Mouse (Mus musculus): ENCODE results near the gene Rngtt. TPM values are rescaled to one million over a fixed set of nuclear protein-coding genes. Genes with fewer than 3 reads are reported as not detected.

Rngtt gene
- polyA plus RNA-seq, 1 experiment from 2014 or later = 16.6 TPM

DNA sequence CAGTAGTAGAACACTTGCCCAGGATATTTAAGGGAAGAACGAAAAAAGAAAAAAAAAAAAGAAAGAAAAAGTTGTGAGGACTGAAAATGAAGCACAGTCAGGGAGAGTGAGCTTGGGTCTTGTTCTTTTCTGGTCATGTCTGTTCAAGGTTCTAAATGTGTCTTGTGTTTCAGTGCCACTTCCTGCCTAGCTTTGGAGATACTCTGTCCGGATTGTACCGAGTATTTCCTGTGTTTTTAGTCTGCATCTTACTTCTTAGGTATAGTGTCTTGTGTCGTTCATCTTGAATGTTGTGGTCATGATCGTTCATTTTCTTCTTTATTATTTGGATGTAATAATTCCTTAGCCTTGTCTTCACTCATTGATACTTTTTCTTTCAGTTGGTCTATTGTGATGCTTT lies 5.7 kb downstream of the Rngtt start:
- Histone ChIP-seq H3K9ac (no peak overlapping the region), H3K4me1 (replicated peaks) (peaks cover 10% of the 10 kb centered on the region), H3K36me3 (no peaks in the 10 kb centered on the region), H3K4me2 (no peak overlapping the region), H3K9me3 (replicated peaks) (no peaks in the 10 kb centered on the region), H3K27ac (no peak overlapping the region), H3K4me3 (no peak overlapping the region), H3K27me3 (no peaks in the 10 kb centered on the region)
- ATAC-seq (replicated peaks; ENCODE audit: insufficient number of reproducible peaks, insufficient read depth, low FRiP score, low read depth) = no peak
- 72% methylated on average over 5 of the region's 5 CpGs for WGBS

DNA sequence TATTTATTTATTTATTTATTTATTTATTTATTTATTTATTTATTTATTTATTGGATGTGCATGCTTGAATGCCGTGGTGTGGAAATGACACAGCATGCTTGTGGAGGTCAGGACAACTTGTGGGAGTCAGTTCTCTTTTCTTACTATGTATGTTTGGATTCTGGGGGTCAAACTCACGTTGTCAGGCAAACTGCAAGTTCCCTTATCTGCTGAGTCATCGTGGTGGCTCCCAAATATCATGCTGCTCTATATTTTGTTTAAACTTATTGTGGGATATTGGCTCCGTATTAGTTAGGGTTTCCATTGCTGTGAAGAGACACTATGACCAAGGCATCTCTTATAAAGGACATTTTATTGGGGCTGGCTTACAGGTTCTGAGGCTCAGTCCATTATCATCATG lies 21.0 kb downstream of the Rngtt start:
- ATAC-seq (replicated peaks; ENCODE audit: insufficient number of reproducible peaks, insufficient read depth, low FRiP score, low read depth) = no peak
- Histone ChIP-seq H3K27me3 (no peaks in the 10 kb centered on the region), H3K4me1 (replicated peaks) (no peaks in the 10 kb centered on the region), H3K9me3 (replicated peaks) (no peaks in the 10 kb centered on the region), H3K27ac (no peak overlapping the region), H3K4me2 (no peak overlapping the region), H3K9ac (no peak overlapping the region), H3K4me3 (no peak overlapping the region), H3K36me3 (peaks cover 23% of the 10 kb centered on the region)
- WGBS = 92% methylated on average over 4 of the region's 4 CpGs

DNA sequence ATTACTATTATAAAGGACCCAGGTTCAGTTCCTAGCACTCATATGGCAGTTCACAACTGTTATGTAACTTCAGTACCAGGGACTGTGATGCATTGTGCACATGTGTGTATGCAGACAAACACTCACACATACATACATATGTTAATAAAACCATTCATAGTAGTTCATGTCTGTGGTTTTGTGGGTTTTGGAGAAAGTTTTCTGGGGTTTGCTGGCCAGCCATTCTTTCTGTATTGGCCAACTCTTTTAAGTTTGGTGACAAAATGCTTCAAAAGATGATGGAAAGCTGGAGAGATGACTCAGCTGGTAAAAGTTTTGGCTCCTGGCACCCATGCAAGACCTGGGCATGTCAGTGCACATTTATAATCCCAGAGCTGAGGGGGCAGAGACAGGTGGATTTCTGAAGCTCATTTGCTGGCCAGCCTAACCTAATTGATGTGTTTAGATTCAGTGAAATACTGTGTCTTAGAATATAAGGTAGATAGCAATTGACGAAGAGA lies 22.9 kb downstream of the Rngtt start:
- Histone ChIP-seq H3K27ac (no peak overlapping the region), H3K4me3 (no peak overlapping the region), H3K9ac (no peak overlapping the region), H3K27me3 (no peaks in the 10 kb centered on the region), H3K9me3 (replicated peaks) (no peaks in the 10 kb centered on the region), H3K4me2 (no peak overlapping the region), H3K4me1 (replicated peaks) (no peaks in the 10 kb centered on the region), H3K36me3 (peaks cover 23% of the 10 kb centered on the region)
- no peak for ATAC-seq (replicated peaks; ENCODE audit: insufficient number of reproducible peaks, insufficient read depth, low FRiP score, low read depth)
- 96% methylated on average over 1 of the region's 1 CpGs for WGBS

DNA sequence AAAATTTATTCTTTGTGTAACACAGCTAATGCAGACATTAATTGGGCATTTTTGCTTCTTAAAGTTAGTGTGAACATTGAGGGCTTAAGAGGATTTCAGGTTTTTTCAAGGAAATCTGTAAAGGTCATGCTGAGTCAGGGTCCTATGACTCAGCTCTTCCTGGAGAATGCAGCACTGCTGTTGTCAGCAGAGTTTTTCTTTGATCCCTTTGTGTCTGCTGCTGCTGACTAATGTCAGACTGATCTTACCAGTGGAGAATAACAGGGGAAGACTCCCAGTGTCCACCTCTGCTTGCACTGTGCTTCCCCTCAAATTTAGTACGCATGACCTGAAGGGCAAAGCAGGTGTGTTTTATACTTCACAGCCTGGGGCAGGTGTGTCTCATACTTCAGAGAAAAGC lies 27.9 kb downstream of the Rngtt start:
- Histone ChIP-seq H3K4me2 (no peak overlapping the region), H3K4me1 (replicated peaks) (no peaks in the 10 kb centered on the region), H3K27me3 (no peaks in the 10 kb centered on the region), H3K4me3 (no peak overlapping the region), H3K9ac (no peak overlapping the region), H3K27ac (no peak overlapping the region), H3K36me3 (peaks cover 24% of the 10 kb centered on the region), H3K9me3 (replicated peaks) (no peaks in the 10 kb centered on the region)
- ATAC-seq (replicated peaks; ENCODE audit: insufficient number of reproducible peaks, insufficient read depth, low FRiP score, low read depth) = no peak
- WGBS = 80% methylated on average over 1 of the region's 1 CpGs

DNA sequence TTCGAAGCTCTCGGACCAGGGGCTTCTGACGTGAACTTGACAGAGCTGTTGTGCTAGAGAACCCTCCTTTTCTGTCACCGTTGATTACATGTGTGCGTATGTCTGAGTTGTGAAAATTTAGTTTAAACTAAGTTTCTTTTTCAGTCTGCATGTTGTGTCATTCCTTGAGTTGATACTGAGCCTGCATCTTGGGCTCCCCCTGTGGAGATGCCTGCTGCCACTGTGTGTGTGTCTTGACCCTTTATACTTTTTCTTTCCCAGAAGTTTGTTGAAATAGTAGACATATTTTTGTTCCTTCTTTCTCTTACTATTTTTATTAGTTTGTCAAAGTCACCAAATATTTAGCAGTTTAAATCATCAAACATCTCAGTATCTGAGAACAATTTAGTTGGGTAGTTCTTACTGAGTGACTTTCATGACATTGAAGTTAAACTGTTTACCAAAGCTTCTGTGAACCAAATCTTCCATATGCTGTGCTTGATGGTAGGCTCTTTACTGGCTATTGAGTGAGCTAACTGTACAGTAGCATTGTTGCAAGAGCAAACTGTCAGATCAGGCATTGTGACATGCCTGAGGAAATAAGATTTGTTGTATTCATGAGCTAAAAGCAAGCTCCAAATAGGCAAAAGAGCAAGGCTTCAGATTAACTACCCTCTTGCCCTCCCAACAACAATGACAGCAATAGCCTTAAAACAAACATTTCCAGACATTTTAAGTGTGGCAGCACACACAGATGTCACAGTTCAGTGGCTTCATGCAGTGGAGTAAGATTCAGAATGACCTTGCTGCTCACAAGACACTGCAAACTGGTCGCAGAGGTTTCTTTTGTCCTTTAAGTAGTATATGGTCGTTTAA lies 33.0 kb downstream of the Rngtt start:
- Histone ChIP-seq H3K27me3 (no peaks in the 10 kb centered on the region), H3K4me2 (no peak overlapping the region), H3K4me1 (replicated peaks) (no peaks in the 10 kb centered on the region), H3K9ac (no peak overlapping the region), H3K36me3 (peaks cover 12% of the 10 kb centered on the region), H3K4me3 (no peak overlapping the region), H3K27ac (no peak overlapping the region), H3K9me3 (replicated peaks) (no peaks in the 10 kb centered on the region)
- ATAC-seq (replicated peaks; ENCODE audit: insufficient number of reproducible peaks, insufficient read depth, low FRiP score, low read depth) = no peak
- WGBS = 89% methylated on average over 7 of the region's 7 CpGs

DNA sequence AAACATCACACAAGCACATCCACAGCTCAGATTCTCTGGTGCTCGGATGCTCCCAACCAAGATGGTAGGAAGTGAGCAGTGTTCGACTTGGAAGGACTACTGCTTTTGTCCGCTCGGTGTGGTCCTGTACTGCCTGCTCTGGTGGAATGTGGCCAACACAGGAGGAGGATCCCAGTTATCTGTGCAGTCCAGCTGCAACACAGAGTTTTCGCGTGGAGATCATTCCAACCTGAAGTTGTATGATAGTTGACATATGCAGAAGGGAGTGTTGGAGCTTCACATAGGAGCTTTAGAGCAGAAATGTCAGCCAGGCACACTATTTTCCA lies 33.6 kb downstream of the Rngtt start:
- Histone ChIP-seq H3K36me3 (peaks cover 12% of the 10 kb centered on the region), H3K4me3 (no peak overlapping the region), H3K4me1 (replicated peaks) (no peaks in the 10 kb centered on the region), H3K27ac (no peak overlapping the region), H3K9me3 (replicated peaks) (no peaks in the 10 kb centered on the region), H3K4me2 (no peak overlapping the region), H3K27me3 (no peaks in the 10 kb centered on the region), H3K9ac (no peak overlapping the region)
- WGBS = 70% methylated on average over 6 of the region's 6 CpGs
- no peak for ATAC-seq (replicated peaks; ENCODE audit: insufficient number of reproducible peaks, insufficient read depth, low FRiP score, low read depth)

DNA sequence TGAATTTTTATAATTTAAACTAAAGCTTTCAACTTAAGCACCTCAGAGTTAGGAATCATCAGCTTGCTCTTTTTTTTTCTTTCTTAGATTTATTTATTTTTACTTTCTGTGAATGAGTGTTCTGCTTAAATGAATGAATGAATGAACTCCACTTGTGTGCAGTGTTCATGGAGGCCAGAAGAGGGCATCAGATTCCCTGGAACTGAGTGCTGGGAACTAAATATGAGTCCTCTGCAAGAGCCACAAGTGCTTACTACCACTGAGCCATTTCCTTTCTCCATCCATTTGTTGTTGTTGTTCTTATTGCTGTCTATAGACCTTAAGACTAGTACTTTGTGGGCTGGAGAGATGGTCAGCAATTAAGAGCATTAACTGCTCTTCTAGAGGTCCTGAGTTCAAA lies 53.3 kb downstream of the Rngtt start:
- H3K4me1 ChIP-seq (replicated peaks) = no peaks in the 10 kb centered on the region
- no peak overlapping the region for H3K4me3 ChIP-seq
- peaks cover 8% of the 10 kb centered on the region for H3K36me3 ChIP-seq
- no peak overlapping the region for H3K4me2 ChIP-seq
- H3K27ac ChIP-seq = no peak overlapping the region
- ATAC-seq (replicated peaks; ENCODE audit: insufficient number of reproducible peaks, insufficient read depth, low FRiP score, low read depth) = no peak
- no peaks in the 10 kb centered on the region for H3K9me3 ChIP-seq (replicated peaks)
- no peaks in the 10 kb centered on the region for H3K27me3 ChIP-seq
- no peak overlapping the region for H3K9ac ChIP-seq

DNA sequence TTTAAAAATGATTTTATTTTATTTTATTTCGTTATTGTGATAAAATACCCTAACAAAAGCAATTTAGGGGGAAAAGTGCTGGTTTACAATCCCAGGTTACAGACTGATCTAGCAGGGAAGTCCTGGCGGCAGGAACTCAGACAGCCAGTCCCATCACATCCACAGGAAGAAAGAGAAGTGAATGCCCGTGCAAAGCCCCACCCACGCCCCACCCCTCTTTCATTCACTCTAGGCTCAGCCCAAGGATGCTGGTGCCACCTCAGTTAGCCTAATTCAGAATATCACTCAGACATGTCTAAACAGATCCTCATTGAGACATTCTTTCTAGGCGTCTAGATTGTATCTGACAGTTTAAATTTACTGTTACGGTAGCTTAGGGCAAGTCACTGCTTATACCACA lies 64.8 kb downstream of the Rngtt start:
- Histone ChIP-seq H3K9me3 (replicated peaks) (no peaks in the 10 kb centered on the region), H3K4me3 (no peak overlapping the region), H3K27ac (no peak overlapping the region), H3K27me3 (no peaks in the 10 kb centered on the region), H3K4me2 (no peak overlapping the region), H3K4me1 (replicated peaks) (no peaks in the 10 kb centered on the region), H3K36me3 (peaks cover under 1% of the 10 kb centered on the region; the same call in 1 of the 2 replicates), H3K9ac (no peak overlapping the region)
- WGBS = 73% methylated on average over 6 of the region's 6 CpGs
- no peak for ATAC-seq (replicated peaks; ENCODE audit: insufficient number of reproducible peaks, insufficient read depth, low FRiP score, low read depth)

DNA sequence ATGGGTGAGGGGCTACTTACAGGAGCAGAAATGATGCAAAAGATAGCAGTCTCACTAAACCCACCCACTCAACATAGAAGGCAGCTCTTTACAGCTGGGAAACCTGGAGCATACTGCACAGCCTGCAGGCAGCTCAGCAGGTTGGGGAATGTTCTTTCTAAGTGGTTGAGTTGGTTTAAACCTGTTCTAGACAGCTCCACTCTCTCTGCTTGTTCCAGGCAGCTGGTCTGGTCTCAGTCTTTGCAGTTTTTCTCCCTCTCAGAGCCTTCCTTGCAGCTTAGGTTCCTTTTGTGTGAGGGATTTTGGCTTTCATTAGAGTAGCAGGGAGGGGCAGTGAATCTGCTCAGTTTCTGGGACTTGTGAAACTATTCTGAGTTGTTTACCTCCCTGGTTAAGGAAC lies 67.5 kb downstream of the Rngtt start:
- Histone ChIP-seq H3K4me1 (replicated peaks) (no peaks in the 10 kb centered on the region), H3K4me3 (no peak overlapping the region), H3K9ac (no peak overlapping the region), H3K27ac (no peak overlapping the region), H3K36me3 (no peaks in the 10 kb centered on the region), H3K27me3 (no peaks in the 10 kb centered on the region), H3K4me2 (no peak overlapping the region), H3K9me3 (replicated peaks) (no peaks in the 10 kb centered on the region)
- ATAC-seq (replicated peaks; ENCODE audit: insufficient number of reproducible peaks, insufficient read depth, low FRiP score, low read depth) = no peak

DNA sequence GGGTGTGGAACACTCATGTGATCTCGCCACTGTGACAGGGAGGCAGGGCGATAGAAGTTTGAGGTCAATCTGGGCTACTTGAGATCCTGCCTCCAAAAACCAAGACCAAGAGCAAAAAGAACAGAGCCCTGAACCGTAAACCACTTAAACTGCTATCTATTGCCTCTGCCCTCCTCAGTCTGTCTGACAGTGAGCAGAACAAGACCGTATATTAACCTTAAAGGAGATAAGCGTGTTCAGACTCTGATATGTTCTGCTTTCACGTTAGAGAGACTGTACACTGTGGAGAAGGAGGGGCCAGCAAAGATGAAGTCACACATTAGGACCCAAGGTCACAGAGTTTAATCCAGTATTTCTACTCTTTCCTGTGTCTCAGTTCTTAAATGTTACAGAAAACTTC lies 68.8 kb downstream of the Rngtt start:
- Histone ChIP-seq H3K9ac (no peak overlapping the region), H3K4me2 (no peak overlapping the region), H3K4me3 (no peak overlapping the region), H3K27me3 (no peaks in the 10 kb centered on the region), H3K36me3 (no peaks in the 10 kb centered on the region), H3K27ac (no peak overlapping the region), H3K9me3 (replicated peaks) (no peaks in the 10 kb centered on the region), H3K4me1 (replicated peaks) (no peaks in the 10 kb centered on the region)
- ATAC-seq (replicated peaks; ENCODE audit: insufficient number of reproducible peaks, insufficient read depth, low FRiP score, low read depth) = no peak
- 41% methylated on average over 6 of the region's 6 CpGs for WGBS

DNA sequence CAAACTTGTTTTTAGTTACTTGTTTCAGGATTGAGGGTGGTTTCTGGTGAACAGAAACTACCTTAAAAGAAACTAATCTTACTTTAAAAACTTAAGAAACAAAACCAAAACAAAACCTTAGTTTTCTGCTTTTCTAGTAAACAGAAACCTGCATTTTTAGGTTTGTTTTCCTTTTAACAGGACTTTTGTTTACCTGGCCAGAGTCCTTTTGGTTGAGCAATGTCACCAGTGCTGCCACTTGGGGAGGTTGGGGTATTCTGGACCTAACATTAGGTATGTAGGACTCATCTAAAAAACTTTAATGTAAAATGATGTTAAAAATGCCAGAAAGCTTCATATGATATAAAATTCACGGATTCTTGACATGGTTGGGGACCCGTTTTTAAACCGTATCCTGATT lies 78.8 kb downstream of the Rngtt start:
- no peak overlapping the region for H3K27ac ChIP-seq
- WGBS = 90% methylated on average over 3 of the region's 3 CpGs
- ATAC-seq (replicated peaks; ENCODE audit: insufficient number of reproducible peaks, insufficient read depth, low FRiP score, low read depth) = no peak
- H3K9ac ChIP-seq = no peak overlapping the region
- no peak overlapping the region for H3K4me2 ChIP-seq
- no peaks in the 10 kb centered on the region for H3K4me1 ChIP-seq (replicated peaks)
- H3K27me3 ChIP-seq = no peaks in the 10 kb centered on the region
- no peak overlapping the region for H3K4me3 ChIP-seq
- H3K9me3 ChIP-seq (replicated peaks) = no peaks in the 10 kb centered on the region
- H3K36me3 ChIP-seq = no peaks in the 10 kb centered on the region; the same call in 1 of the 2 replicates

DNA sequence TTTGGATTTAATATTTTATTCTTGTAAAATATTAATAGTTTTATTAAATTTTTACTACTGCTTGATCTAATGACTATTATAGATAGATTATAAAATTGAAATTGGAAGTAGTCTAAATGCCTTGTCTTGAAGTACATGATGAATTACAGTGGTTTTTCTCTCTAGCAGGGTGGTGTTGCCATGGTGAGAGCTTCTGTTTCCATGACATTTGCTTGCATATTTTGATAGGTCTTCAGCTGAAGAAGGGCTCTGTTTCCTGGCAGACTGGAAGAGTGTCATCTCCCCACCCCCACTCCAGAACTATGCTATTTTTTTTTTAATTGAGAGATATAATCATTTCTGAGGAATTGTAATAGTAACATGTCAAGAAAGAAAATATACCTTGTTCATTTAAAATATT lies 80.5 kb downstream of the Rngtt start:
- no peak overlapping the region for H3K4me2 ChIP-seq
- no peak for ATAC-seq (replicated peaks; ENCODE audit: insufficient number of reproducible peaks, insufficient read depth, low FRiP score, low read depth)

More for the DNA sequence above, 80.5 kb downstream of the Rngtt start:
- Histone ChIP-seq H3K9ac (no peak overlapping the region), H3K36me3 (no peaks in the 10 kb centered on the region; the same call in 1 of the 2 replicates), H3K4me3 (no peak overlapping the region), H3K27me3 (no peaks in the 10 kb centered on the region), H3K27ac (no peak overlapping the region), H3K4me1 (replicated peaks) (no peaks in the 10 kb centered on the region), H3K9me3 (replicated peaks) (no peaks in the 10 kb centered on the region)

Data from heart, embryonic 15.5 days (tissue).